Mouse (Mus musculus) heart, adult 2 months (tissue): ENCODE data around the gene Asb4.

Experiments
- CTCF ChIP-seq: fragments of 200-600 bp; IDR thresholded peaks from 2 replicates; pipeline ENCODE4 v1.8.1; 2022; ENCODE audit warnings: antibody characterized with exemption, mild to moderate bottlenecking, moderate library complexity
- POLR2A ChIP-seq: fragments of 200-500 bp; IDR thresholded peaks from 2 replicates; pipeline ENCODE4 v1.6.1; 2011; ENCODE audit warnings: mild to moderate bottlenecking, low read depth, low read length, control low read depth; ENCODE audit not compliant: insufficient read depth

- no peak for TF ChIP-seq POLR2A
- no peak for TF ChIP-seq CTCF
These were observed 38.3 kb downstream of the Asb4 start for GRCm38 (mm10) chr6:5421442-5421841.
